Mouse (Mus musculus) ES-E14 (cell line): Measurements from ENCODE around the gene F5.

ENCODE experiments used
- HCFC1 ChIP-seq: IDR thresholded peaks from 2 replicates; pipeline ENCODE4 v1.6.1; 2012; ENCODE audit warnings: low read length, inconsistent platforms, borderline replicate concordance; ENCODE audit not compliant: insufficient read depth
- MAFK ChIP-seq: IDR thresholded peaks from 2 replicates; pipeline ENCODE4 v1.6.1; 2014; ENCODE audit warnings: mild to moderate bottlenecking, low read depth, low read length, inconsistent platforms; ENCODE audit not compliant: insufficient read depth

- TF ChIP-seq HCFC1 (no peak), MAFK (no peak)
Measured at GRCm38 (mm10) chr1:164235078-164235477, 83.4 kb downstream of the F5 start.
